In the genomic region with DNA sequence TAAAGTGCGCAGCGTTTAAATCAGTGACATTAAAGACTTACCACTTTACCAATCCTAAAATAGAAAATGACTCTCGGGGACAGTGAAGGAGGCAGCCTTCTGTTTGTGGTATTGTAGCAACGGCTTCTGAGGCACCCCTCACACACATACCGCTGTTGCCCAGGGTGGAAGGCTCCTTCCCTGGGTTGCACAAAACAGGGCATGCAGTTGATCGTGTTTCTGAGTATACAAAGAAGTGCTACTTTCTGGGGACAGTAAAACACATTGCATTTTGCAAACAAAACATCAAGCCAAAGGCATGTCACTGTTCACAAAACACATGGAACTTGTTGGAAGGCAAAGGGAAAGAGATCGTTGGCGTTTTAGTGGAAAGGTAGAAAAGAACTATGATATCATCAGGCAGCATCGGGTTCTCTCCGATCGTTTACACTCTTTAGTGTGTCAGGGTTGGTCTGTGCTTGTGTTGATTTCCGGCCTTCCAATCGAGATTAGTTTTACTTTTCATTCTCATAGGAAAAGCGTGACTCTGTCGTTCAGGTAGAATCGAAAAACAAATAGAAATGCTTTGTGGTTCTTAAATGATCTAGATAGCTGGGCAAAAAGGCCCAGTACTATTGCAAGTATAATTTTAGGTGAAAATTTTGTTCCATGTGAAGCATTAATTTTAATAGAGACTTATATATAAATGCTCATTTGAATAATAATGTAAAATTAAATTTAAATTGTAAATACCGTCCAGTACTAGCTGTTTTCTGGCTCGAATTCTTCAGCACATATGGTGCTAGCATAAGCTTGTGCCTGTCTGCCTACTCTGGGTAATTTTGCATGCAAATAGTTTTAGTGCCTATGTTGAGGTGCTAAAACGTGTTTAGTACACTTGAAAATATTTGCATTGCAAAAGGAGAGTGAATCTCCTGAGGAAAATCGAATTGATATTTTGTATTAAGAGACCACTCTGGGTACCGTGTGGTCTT, we compare ENCODE assay signal across 8 mouse cellular contexts.
A peak's percentile ranks its signal among the peaks of the same experiment; 100 is the strongest.
DNase-seq lines count a peak whose midpoint lies in the region; ATAC-seq and TF ChIP-seq lines count a peak whose summit lies in the region.

No protein-coding gene starts in this region.

- WGBS in embryonic facial prominence, embryonic 13.5 days: 62% methylated on average over 21 of the region's 21 CpGs
- 79% methylated on average over 21 of the region's 21 CpGs for WGBS in stomach, postnatal 0 days

- intact Hi-C loops in left cerebral cortex, postnatal 14 days (cut with DNase I): loop anchor here (1.0 to 10.0 kb wide), 4 partner anchors 391 to 1022 kb away; no protein-coding TSS in a partner anchor

- H3K27me3 ChIP-seq in embryonic facial prominence, embryonic 13.5 days: no peaks in the 10 kb centered on the region
- no peaks in the 10 kb centered on the region for H3K27me3 ChIP-seq in stomach, postnatal 0 days (ENCODE audit: control insufficient read depth, insufficient read depth, low read length)

- peak overlapping the region; percentile 74 for H3K27ac ChIP-seq in embryonic facial prominence, embryonic 13.5 days
- no peak overlapping the region for H3K27ac ChIP-seq in stomach, postnatal 0 days (replicated peaks)

- H3K4me1 ChIP-seq in embryonic facial prominence, embryonic 13.5 days: peaks cover 58% of the 10 kb centered on the region
- no peaks in the 10 kb centered on the region for H3K4me1 ChIP-seq in stomach, postnatal 0 days (replicated peaks; ENCODE audit: control insufficient read depth, insufficient read depth)

- no peak overlapping the region for H3K4me2 ChIP-seq in embryonic facial prominence, embryonic 13.5 days
- no peak overlapping the region for H3K4me2 ChIP-seq in stomach, postnatal 0 days (replicated peaks; ENCODE audit: low read depth)

- ATAC-seq in cerebellum, adult (ENCODE audit: insufficient number of reproducible peaks, low FRiP score, low TSS enrichment): no peak; the same call in none of the 2 replicates
- no peak for ATAC-seq in embryonic facial prominence, embryonic 13.5 days (ENCODE audit: insufficient number of reproducible peaks, insufficient read depth, low FRiP score, low TSS enrichment, low read depth)
- no peak for ATAC-seq in stomach, postnatal 0 days (ENCODE audit: low FRiP score, low TSS enrichment)

- H3K9me3 ChIP-seq in embryonic facial prominence, embryonic 13.5 days: no peaks in the 10 kb centered on the region
- H3K9me3 ChIP-seq in stomach, postnatal 0 days (ENCODE audit: control insufficient read depth, low read length): no peaks in the 10 kb centered on the region

- no peak overlapping the region for H3K4me3 ChIP-seq in embryonic facial prominence, embryonic 13.5 days
- no peak overlapping the region for H3K4me3 ChIP-seq in stomach, postnatal 0 days (ENCODE audit: low read depth, low read length)

- no peak for TF ChIP-seq EP300 in stomach, postnatal 0 days (optimal IDR thresholded peaks at IDR 0.05)

- H3K36me3 ChIP-seq in embryonic facial prominence, embryonic 13.5 days: no peaks in the 10 kb centered on the region
- H3K36me3 ChIP-seq in stomach, postnatal 0 days (ENCODE audit: control insufficient read depth, insufficient read depth, low read length): no peaks in the 10 kb centered on the region

- TF ChIP-seq CTCF in stomach, postnatal 0 days (IDR thresholded peaks at IDR 0.05; ENCODE audit: low read depth): no peak

- H3K9ac ChIP-seq in embryonic facial prominence, embryonic 13.5 days: no peak overlapping the region
- H3K9ac ChIP-seq in stomach, postnatal 0 days (ENCODE audit: low read length): no peak overlapping the region

- DNase-seq in cerebellum, adult 11-12 months: peak; percentile 43
- DNase-seq in left cerebral cortex, adult 18-20 months (ENCODE audit: low spot score in 2 of 2): peak; percentile 40
- no peak for DNase-seq in left cerebral cortex, adult 11 months (ENCODE audit: low spot score)
- DNase-seq in left cerebral cortex, postnatal 14 days (ENCODE audit: low spot score in 2 of 2): peak; percentile 52 to 55
- no peak for DNase-seq in kidney, postnatal 14 days
- DNase-seq in stomach, postnatal 0 days (ENCODE audit: low spot score): no peak

Comparison
In these comparisons a context has a peak if more than half of its experiments do, and no peak if none do; other contexts are left out.
1. DNase-seq: peak in cerebellum, adult 11-12 months (single experiment), left cerebral cortex, adult 18-20 months (2 of 2) and left cerebral cortex, postnatal 14 days (2 of 2); none in left cerebral cortex, adult 11 months (single experiment), kidney, postnatal 14 days (single experiment) and stomach, postnatal 0 days (single experiment).